Mouse (Mus musculus) cerebellum, postnatal 10 days (tissue): Measurements from ENCODE around the gene Med4.

Source experiments
- DNase-seq, 2 experiments: peaks; one replicate each; pipeline ENCODE4 v3.0.0; 2021; ENCODE audit warnings: mixed read lengths in 2 of 2

The Med4 gene

GRCm38 (mm10) chr14:73509765-73510423, at the start of gene Med4:
Gene Med4 (plus strand): TSS chr14:73510025.
- peak; percentile 98 for DNase-seq

DNA sequence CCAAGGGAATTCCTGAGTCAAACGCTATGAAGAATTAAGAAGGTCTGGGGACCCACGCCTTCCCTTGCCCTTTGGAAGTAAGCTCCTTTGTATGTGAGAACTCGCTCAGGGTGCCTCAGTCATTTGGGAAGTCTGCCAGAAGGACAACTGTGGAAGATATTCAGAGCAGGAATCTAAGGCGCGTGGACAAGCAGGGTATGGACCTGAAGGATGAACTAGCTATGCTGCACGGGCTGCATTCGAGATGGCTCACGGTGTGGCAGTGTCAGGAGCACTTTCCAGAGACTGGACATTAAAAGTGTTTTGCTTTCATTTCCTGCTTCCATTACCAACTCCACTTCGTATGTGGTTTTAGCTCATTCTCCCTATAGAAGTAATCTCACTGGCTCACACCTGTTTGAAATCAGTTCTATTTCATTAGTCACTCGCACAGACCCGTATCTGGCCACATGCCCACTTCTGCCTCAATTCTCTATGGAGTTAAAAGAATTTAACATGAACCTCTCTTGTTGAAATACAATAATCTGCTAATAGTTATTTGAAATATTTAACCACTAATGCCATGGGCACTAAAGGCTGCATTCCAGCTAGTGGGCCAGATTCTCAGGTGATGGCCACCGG, 49.2 kb upstream of the Med4 start:
- peak; percentile 35 to 49 for DNase-seq

GRCm38 (mm10) chr14:73462211-73462610, 47.6 kb upstream of the Med4 start:
- peak; percentile 73 to 78 for DNase-seq

DNA sequence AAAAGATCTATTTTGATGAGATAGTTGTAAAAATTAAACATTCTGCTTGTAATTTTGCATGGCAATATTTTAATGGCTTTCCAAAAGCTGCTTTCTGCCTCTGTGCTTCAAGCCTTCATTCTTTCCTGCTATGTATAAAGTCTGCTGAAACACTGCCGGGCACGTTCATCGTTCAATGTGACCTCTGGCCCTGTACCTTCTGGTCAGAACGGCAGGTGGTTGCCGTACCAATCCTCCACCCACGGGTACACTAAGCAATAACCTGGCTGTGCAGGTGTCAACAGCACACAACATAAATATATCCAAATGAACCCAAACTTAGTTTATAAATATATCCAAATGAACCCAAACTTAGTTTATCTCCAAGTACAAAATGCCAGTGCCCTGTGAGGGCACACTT, 42.1 kb upstream of the Med4 start:
- DNase-seq: no peak

- peak; percentile 70 to 77 for DNase-seq
Observed at GRCm38 (mm10) chr14:73469506-73469905, 40.3 kb upstream of the Med4 start.

DNA sequence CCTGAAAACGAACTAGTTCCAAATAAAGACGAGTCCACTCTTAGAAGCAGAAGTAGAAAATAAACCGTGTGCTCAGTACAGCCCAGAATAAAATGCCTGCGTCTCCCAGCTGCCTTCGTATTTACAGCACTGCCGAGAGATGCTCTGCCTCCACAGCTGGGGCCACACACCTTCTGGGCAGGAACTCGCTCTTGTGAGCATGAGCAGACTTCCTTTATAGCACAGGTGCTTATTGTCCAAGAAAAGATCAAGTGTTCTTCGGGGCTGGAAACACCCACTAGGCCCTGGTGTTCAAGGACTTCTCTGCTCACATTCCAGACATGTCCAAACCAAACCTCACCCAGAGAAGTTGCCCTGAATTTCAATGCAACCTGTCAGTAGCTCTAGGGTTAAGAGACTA, 39.2 kb upstream of the Med4 start:
- no peak for DNase-seq

- DNase-seq: peak; percentile 57 to 61
Observed at GRCm38 (mm10) chr14:73472205-73472604, 37.6 kb upstream of the Med4 start.

DNA sequence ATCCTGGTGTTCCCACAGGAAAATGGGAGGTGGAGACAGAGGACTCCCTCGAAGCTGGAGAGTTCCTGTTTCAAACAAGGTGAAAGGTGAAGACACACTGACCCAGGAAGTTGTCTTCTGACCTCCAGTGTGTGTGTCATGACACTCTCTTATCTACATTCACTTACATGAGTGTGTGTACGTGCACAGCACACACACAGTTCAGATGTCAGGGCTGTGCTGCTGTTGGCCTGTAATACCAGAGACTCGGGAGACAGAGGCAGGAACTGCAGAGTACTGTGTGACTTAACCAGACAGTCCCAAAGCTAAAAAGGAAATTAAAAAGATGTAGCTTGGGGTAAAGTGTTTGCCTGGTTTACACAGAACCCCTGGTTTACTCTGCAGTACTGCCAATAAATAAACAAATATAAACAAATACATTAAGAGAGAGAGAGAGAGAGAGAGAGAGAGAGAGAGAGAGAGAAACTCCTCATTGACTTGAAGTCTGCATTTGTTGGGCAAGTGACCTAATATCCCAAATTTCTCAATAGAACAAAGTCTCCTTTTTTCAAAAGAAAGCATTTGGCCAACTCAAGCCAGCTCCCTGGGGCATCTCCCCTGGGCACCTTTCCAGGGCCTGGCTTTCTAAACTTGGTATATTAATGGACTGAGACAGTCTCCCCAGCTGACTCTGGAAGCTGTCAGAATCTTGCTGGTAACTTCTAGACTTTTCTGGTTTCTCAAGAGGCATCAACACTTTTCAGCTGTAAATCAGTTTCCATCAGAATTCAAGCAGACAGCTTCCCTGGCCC, 36.0 kb upstream of the Med4 start:
- DNase-seq: peak; percentile 81 to 89

GRCm38 (mm10) chr14:73474636-73475093, 35.2 kb upstream of the Med4 start:
- DNase-seq: peak; percentile 53 to 74

GRCm38 (mm10) chr14:73475506-73475905, 34.3 kb upstream of the Med4 start:
- DNase-seq: peak in 1 of 2 experiments; percentile 26

GRCm38 (mm10) chr14:73476361-73476934, 33.4 kb upstream of the Med4 start:
- DNase-seq: peak; percentile 34 to 42

- DNase-seq: no peak
Observed at GRCm38 (mm10) chr14:73477077-73477476, 32.7 kb upstream of the Med4 start.

DNA sequence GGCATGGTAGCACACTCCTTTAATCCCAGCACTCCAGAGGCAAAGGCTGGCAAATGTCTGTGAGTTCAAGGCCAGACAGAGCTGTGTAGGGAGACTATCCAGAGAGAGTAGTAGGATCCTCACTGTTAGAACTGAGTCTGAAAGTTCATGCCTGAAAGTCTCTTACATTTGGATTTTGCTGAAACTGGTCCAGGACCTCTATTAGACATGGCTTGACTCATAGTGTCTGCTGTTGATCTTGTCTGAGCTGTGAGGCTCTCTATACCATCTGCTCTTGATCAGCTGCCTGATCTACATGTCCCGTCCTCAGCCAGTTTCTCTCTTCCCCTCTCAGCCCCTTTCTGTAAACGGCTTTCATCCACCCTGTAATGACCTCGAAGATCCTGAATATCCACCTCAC, 31.5 kb upstream of the Med4 start:
- DNase-seq: no peak

DNA sequence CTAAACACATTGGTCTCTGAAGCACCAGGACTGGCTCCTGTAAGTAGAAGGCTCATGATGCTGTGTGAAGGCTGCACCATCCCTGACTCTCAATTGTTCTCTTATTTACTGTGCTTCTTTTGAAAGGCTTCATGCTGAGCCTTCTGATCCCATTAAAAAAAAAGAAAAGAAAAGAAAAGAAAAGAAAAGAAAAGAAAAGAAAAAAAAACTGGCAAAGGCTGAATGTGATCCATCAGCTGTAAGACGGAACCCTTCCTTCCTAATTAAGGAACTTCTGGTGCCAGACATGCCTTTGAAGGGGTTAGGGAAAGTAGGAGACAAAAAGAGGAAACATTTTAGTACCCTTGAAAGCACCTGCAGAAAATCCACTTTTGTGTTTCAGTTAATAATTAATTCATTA, 30.1 kb upstream of the Med4 start:
- DNase-seq: no peak

GRCm38 (mm10) chr14:73483516-73484229, 26.2 kb upstream of the Med4 start:
- DNase-seq: no peak

DNA sequence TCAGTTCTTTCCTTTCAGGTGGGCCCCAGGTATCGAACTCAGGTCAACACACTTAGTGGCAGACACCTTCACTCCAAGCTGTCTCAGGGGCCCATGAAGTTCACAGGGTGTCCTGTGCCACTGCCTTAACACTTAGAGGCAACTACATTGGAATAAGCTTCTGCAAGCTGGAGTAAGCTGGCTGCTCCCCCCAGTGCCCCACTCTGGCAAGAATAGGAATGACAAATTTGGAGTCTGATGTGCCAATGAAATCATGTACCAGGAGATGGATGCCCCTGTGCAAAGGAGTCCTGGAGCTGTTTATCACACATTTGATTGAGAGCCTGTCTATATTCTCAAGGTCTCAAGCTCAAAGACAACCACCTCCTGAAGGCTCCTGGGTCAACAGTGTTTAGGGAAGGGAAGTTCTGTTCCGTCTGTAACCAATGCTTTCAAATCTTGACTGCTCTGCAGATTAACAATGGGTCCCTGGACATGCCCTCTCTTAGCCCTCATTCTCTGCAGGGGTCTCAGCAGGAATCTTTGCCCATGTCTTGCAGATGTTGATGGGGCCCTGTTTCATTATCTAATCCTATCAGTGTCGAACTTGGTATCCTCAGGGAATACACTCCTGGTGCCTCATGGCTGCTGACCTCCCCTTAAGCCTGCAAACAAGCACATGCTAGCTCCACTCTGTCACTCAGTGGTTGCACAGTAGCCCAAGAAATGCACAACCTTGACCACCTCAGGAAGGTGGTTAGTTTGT, 25.3 kb upstream of the Med4 start:
- DNase-seq: peak in 1 of 2 experiments; percentile 34

- no peak for DNase-seq
Observed at GRCm38 (mm10) chr14:73486641-73487040, 23.2 kb upstream of the Med4 start.

- no peak for DNase-seq
Observed at GRCm38 (mm10) chr14:73493356-73493755, 16.5 kb upstream of the Med4 start.

- DNase-seq: no peak
Observed at GRCm38 (mm10) chr14:73494122-73494521, 15.7 kb upstream of the Med4 start.

- no peak for DNase-seq
Observed at GRCm38 (mm10) chr14:73495753-73496152, 14.1 kb upstream of the Med4 start.

DNA sequence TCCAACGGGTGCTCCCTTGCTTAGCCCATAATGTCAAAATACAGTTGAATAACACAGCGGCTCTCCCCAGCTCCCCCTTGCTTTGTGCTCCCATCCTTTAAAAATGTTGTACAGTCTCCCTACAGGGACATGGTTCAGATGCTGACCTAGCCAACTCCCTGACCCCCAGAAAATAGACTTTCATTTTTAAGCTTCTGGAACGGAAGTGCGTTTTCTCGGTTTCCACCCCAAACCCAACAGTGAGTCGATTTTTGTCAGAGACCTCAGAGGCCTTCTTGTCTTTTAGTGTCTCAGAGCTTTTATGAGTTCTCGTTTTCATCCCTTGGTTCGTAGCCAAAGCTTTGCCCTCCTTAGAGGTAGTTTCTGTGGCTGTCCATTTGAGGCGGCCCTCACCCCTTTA, 8.5 kb upstream of the Med4 start:
- DNase-seq: peak in 1 of 2 experiments; percentile 29

DNA sequence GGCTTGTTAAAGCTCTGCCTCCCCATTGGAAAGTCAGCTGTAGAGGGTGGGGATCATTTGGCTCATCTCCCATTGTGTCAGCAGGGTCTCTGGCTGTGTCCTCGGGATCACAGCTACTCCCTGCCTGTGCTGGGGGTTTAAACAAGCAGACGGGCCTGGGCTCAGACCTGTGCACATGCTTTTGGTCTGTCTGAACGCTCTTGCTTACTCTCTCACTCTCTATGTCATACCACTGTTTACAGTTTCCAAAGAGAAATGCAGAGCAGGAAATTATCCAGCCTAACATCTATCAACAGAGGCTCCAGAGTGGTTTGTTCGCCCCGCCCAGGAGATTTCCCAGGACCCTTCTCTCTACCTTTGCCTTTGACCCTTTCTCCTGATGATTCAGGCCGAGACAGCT, 8.1 kb upstream of the Med4 start:
- peak; percentile 74 to 86 for DNase-seq
